Mouse (Mus musculus) neutrophil, adult 5-6 weeks (primary cell): ENCODE data around the gene Actl6b. TPM values are rescaled to one million over a fixed set of nuclear protein-coding genes. Genes with fewer than 3 reads are reported as not detected.
"Not testable (repeated sequence)": the region's sequence is repeated elsewhere in the genome, so short reads cannot be mapped to it uniquely, and the experiment has no call there.

Source experiments
- ATAC-seq: fragments of 151-379, 151-347 bp; 2 replicates; pipeline ENCODE4 v1.8.0; 2017; ENCODE audit warnings: mild to moderate bottlenecking, moderate TSS enrichment; ENCODE audit not compliant: insufficient number of reproducible peaks, poor library complexity, low FRiP score, severe bottlenecking; ENCODE audit errors: extremely low read depth
- total RNA-seq: library from RNA; stranded (forward); fragments of 200-1000 nt; gene quantifications from 2 replicates; pipeline ENCODE4 v1.2.3, GENCODE M21; 2017

Actl6b gene
- total RNA-seq, 1 experiment from 2014 or later, result not detected

- peak; percentile 14; the same call in 1 of the 2 replicates for ATAC-seq
Observed at GRCm38 (mm10) chr5:137596601-137597261, 43.4 kb downstream of the Actl6b start.

GRCm38 (mm10) chr5:137597625-137598024, 44.3 kb downstream of the Actl6b start:
- no peak for ATAC-seq

- ATAC-seq, result no peak
Observed at GRCm38 (mm10) chr5:137598100-137598826, 44.9 kb downstream of the Actl6b start.

GRCm38 (mm10) chr5:137599600-137599999, 46.3 kb downstream of the Actl6b start:
- ATAC-seq, result no peak

GRCm38 (mm10) chr5:137600281-137600618, 46.9 kb downstream of the Actl6b start:
- no peak for ATAC-seq

GRCm38 (mm10) chr5:137600619-137601364, 47.5 kb downstream of the Actl6b start, which contains the start of gene Mospd3:
Mospd3 (minus strand) TSS chr5:137601058.
- ATAC-seq, result peak; percentile 92

- no peak for ATAC-seq
Observed at GRCm38 (mm10) chr5:137601365-137601729, 48.0 kb downstream of the Actl6b start.

GRCm38 (mm10) chr5:137607860-137608653, 54.7 kb downstream of the Actl6b start:
- no peak for ATAC-seq

GRCm38 (mm10) chr5:137608654-137609190, 55.4 kb downstream of the Actl6b start:
- ATAC-seq, result no peak

GRCm38 (mm10) chr5:137609292-137609691, 56.0 kb downstream of the Actl6b start:
- no peak for ATAC-seq

GRCm38 (mm10) chr5:137610056-137610455, 56.7 kb downstream of the Actl6b start:
- no peak for ATAC-seq

- ATAC-seq, result no peak
Observed at GRCm38 (mm10) chr5:137610548-137611244, 57.4 kb downstream of the Actl6b start.

GRCm38 (mm10) chr5:137611245-137611602, 57.9 kb downstream of the Actl6b start:
- no peak for ATAC-seq

- ATAC-seq, result no peak
Observed at GRCm38 (mm10) chr5:137613076-137613475, 59.8 kb downstream of the Actl6b start.

- no peak for ATAC-seq
Observed at GRCm38 (mm10) chr5:137613550-137613949, 60.2 kb downstream of the Actl6b start, which contains the start of gene Pcolce. Pcolce (minus strand) TSS chr5:137613784.

GRCm38 (mm10) chr5:137614921-137615320, 61.6 kb downstream of the Actl6b start:
- ATAC-seq, result not testable (repeated sequence)

- ATAC-seq, result no peak
Observed at GRCm38 (mm10) chr5:137615347-137615746, 62.0 kb downstream of the Actl6b start.
